Mouse (Mus musculus): ENCODE results near the gene Batf3. TPM values are rescaled to one million over a fixed set of nuclear protein-coding genes. Genes with fewer than 3 reads are reported as not detected.

Gene Batf3
- 0.65 TPM for polyA plus RNA-seq (2014; fragmentation: Illumina TruSeq; extraction: RNeasy Lipid Tissue Mini Kit (QIAGEN cat#74804); ENCODE audit: low read depth, low replicate concordance)

DNA sequence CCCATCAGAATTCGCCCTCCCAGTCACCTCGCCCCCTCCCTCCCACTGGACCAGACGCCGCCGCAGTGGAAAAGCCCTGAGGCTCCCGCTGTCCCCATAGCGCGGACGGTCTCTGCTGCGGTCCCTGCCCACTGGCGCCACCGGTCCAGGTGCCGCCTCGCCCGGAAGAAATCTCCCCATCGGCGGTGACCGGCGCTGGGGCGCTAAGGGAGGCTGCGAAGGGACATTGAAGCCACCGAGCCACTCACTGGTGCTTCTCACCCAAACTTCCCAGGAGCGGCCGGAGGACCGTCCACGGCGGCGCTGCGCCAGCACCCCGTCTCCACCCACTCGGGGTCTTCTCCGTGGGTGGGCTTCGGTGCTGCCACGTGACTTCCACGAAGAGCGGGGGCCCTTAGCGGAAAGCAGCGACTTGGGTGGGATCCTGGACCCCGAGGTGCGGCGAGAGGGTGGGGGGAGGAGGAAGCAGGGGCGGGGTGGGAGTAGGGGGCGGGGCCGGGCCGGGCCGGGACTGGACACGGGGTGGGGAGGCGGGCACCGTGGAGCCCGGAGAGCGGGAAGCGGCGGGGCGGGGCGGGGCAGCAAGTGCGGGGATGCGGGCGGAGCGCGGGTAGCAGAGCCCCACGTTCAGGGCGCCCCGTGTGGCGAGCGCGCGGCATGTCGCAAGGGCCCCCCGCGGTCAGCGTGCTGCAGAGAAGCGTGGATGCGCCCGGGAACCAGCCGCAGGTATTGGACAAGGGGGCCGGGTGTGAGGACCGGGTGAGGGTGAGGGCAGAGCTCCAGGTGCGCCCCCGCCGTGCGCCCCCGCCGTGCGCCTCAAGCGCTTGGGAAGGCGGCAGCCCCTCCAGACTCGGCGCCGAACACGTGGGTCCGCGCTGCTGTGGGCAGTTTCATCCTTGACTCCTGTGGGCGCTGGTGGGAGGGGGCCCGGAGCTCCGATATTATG, at the start of gene Batf3:
Batf3 (plus strand) TSS at position 46 of the 946 bp plus-strand sequence.

DNA sequence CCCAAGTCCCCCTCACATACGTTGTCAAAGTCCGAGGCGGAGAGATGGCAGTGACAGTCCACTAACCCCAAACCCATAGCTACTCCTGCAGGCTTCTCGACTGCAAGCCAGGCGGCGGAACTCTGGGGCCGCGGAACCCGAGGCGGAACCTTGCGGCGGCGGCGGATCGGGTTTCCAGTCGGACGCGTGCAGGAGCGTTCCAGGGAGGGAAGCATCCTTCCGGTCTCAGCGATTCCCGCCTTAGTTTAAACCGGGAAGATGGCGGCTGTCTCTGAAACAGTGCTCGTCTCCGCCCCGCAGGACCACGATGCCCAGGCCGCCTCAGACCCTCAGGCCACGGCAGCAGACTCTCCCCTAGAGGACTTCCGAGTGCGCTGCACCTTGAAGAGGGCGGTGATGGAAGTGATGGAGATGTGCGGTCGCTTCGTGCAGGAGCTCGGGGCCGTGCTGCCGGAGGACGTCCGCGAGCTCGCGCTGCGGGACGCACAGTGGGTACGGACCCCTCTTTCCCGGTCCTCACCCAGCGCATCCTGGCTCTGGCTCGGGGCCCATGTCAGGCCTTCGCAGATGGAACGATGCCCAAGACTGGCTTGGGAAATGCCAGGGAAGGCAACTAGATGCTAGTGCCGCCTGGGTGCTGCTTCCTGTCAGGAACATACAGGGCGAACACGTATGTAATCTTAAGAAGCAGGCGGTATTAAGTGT, 34.7 kb upstream of the Batf3 start, which contains the start of the genes Tatdn3 and Nsl1:
Tatdn3 (minus strand) TSS at position 152 of the 705 bp plus-strand sequence.
Nsl1 (plus strand) TSS at position 232 of the 705 bp plus-strand sequence.

Other genes starting within 250 kb of the Batf3 start
- 12.0 TPM for gene Rps6kc1, start 186.1 kb upstream of the Batf3 start, polyA plus RNA-seq (2014; fragmentation: Illumina TruSeq; extraction: RNeasy Lipid Tissue Mini Kit (QIAGEN cat#74804); ENCODE audit: low read depth, low replicate concordance)
- 27.1 TPM for gene Angel2, start 172.7 kb upstream of the Batf3 start, polyA plus RNA-seq (2014; fragmentation: Illumina TruSeq; extraction: RNeasy Lipid Tissue Mini Kit (QIAGEN cat#74804); ENCODE audit: low read depth, low replicate concordance)
- gene Vash2, start 118.6 kb upstream of the Batf3 start, polyA plus RNA-seq (2014; fragmentation: Illumina TruSeq; extraction: RNeasy Lipid Tissue Mini Kit (QIAGEN cat#74804); ENCODE audit: low read depth, low replicate concordance), result 0.13 TPM
- 6.1 TPM for gene Flvcr1, start 71.7 kb upstream of the Batf3 start, polyA plus RNA-seq (2014; fragmentation: Illumina TruSeq; extraction: RNeasy Lipid Tissue Mini Kit (QIAGEN cat#74804); ENCODE audit: low read depth, low replicate concordance)
- gene Spata45, start 61.2 kb upstream of the Batf3 start, polyA plus RNA-seq (2014; fragmentation: Illumina TruSeq; extraction: RNeasy Lipid Tissue Mini Kit (QIAGEN cat#74804); ENCODE audit: low read depth, low replicate concordance), result not detected
- gene Tatdn3, start 34.9 kb upstream of the Batf3 start, polyA plus RNA-seq (2014; fragmentation: Illumina TruSeq; extraction: RNeasy Lipid Tissue Mini Kit (QIAGEN cat#74804); ENCODE audit: low read depth, low replicate concordance), result 34.6 TPM
- 0.16 TPM for gene Nsl1, start 34.8 kb upstream of the Batf3 start, polyA plus RNA-seq (2014; fragmentation: Illumina TruSeq; extraction: RNeasy Lipid Tissue Mini Kit (QIAGEN cat#74804); ENCODE audit: low read depth, low replicate concordance)
- gene Fam71a, start 67.0 kb downstream of the Batf3 start, polyA plus RNA-seq (2014; fragmentation: Illumina TruSeq; extraction: RNeasy Lipid Tissue Mini Kit (QIAGEN cat#74804); ENCODE audit: low read depth, low replicate concordance), result not detected
- gene Atf3, start 120.2 kb downstream of the Batf3 start, polyA plus RNA-seq (2014; fragmentation: Illumina TruSeq; extraction: RNeasy Lipid Tissue Mini Kit (QIAGEN cat#74804); ENCODE audit: low read depth, low replicate concordance), result 22.3 TPM
- 156 TPM for gene Nenf, start 220.3 kb downstream of the Batf3 start, polyA plus RNA-seq (2014; fragmentation: Illumina TruSeq; extraction: RNeasy Lipid Tissue Mini Kit (QIAGEN cat#74804); ENCODE audit: low read depth, low replicate concordance)
- 3.6 TPM for gene Tmem206, start 228.1 kb downstream of the Batf3 start, polyA plus RNA-seq (2014; fragmentation: Illumina TruSeq; extraction: RNeasy Lipid Tissue Mini Kit (QIAGEN cat#74804); ENCODE audit: low read depth, low replicate concordance)